Mouse (Mus musculus) gonadal fat pad, adult 2 months (tissue): ENCODE data around the gene Frmd4b. TPM values are rescaled to one million over a fixed set of nuclear protein-coding genes. Genes with fewer than 3 reads are reported as not detected.

ENCODE experiments used
- DNase-seq: peaks from one replicate; pipeline ENCODE4 v3.0.0-alpha.2; 2012; ENCODE audit warnings: low read depth
- polyA plus RNA-seq: library from polyadenylated mRNA; depleted of rRNA; stranded (reverse); fragments of >200 nt; gene quantifications from 2 replicates; pipeline ENCODE4 v1.2.3, GENCODE M21; 2012

The Frmd4b gene
- polyA plus RNA-seq, 1 experiment: 11.3 TPM

GRCm38 (mm10) chr6:97579704-97580103 is 37.6 kb downstream of the Frmd4b start:
- no peak for DNase-seq

DNA sequence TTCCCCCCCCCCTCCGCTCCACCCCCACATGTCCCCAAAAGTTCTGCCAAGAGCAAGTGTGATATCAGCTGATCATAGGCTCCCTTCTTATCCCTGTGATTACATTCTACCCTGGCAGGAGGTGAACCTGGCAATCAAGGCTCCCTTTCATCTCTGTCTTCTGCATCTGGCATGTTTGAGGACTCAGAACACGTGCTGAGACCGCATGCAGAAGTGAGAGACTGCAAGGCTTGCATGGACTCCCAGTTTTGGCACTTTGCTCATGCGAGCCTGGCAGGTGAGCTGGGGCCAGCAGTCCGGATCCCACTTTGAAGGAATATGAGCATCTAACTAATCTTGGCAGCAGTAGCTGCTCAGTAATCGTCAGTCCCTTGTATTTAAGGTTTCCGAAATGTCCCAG is 39.1 kb downstream of the Frmd4b start:
- DNase-seq: no peak

GRCm38 (mm10) chr6:97577349-97577748 is 40.0 kb downstream of the Frmd4b start:
- DNase-seq: no peak

- DNase-seq: no peak
Measured at GRCm38 (mm10) chr6:97576565-97577346, 40.6 kb downstream of the Frmd4b start.

DNA sequence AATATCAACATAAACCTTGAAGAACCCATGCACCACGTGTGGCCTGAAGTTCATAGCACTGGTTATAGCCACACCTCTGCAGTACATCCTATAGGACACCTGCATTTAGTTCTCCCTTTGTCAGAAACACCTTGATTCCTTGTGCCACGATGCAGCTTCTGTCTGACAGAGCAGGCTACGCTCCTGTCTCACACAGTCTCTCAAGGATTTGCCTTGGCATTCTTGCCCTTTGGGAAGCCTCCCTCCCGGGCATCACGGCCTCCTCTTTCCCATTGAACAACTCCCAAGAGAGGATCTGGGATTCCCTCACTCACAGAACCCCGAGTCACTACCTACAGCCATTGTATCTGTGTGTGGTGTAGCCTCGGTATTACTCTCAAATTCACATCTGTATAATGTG is 41.2 kb downstream of the Frmd4b start:
- DNase-seq: no peak

DNA sequence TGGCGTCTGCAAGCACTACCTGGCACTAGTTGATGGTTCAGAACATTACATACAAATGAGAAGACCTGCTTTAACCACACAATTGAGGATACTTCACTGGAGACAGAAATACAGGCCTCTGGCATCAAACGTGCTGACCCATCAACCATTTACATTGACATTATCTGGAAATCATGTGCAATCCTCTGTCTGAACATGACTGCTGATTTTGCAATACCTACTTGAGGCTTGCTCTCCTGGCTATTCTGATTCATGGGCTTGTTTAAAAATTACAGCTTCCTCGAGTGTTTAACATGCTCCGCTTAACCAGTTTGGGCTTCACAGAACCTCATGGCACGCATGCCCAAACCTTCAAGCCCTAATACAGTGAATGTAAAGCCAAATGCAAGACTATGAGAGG is 42.4 kb downstream of the Frmd4b start:
- DNase-seq: peak; percentile 86

- DNase-seq: no peak
Measured at GRCm38 (mm10) chr6:97572226-97572625, 45.1 kb downstream of the Frmd4b start.

- DNase-seq: no peak
Measured at GRCm38 (mm10) chr6:97568538-97568937, 48.8 kb downstream of the Frmd4b start.

DNA sequence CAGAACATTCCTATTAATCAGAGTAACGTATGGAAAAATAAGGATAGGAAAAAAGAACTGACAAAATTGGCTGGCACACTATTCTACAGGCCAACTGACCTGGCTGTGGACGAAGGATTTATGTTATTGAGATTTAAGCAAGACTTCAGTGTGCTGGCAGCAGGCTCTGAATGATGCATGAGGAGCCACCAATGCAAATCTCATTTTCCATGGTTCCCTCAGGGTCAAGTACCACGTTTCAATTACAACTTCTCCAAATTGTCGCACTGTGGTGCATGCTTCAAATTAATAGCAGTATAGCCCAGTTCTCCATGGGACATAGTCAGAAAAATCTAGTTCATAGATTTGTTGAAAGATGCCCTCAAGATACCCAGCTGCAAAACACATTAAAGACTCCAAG is 50.6 kb downstream of the Frmd4b start:
- no peak for DNase-seq

DNA sequence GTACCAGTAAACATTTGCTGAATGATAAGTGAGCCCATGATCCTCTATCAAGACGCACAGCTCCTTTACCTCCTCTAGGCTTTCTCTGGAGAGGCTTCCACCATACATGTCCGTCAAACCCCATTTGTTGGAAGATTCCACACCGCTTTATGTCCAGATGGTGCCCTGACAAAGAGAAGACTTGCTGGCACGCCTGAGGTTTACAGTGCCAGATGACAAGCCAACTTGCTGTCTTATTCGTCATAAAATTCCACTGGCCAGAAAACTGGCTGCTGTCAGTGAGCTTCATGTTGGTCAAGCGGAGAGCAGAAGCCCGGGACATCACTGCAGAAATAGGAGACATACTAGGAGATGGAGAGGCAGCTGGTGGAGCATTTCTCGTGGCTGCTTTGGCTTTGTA is 60.2 kb downstream of the Frmd4b start:
- DNase-seq: no peak

DNA sequence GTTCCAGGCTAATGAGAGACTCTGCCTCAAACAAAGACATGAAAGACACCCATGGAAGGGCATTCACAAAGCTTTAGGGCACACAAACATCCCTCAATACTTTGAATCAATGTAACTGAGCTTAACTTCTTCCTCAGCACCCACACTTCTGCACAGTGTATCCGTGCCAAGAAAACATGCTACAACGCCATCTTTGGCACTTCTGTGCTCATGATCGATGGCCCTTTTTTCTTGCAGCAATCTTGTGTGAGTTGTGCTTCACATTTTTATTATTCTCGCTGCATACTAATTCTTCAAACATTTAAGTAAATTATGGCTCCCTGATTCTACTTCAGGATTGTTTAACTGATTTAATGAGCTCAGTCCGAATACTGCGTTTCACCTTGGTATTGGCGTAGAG is 61.7 kb downstream of the Frmd4b start:
- no peak for DNase-seq

DNA sequence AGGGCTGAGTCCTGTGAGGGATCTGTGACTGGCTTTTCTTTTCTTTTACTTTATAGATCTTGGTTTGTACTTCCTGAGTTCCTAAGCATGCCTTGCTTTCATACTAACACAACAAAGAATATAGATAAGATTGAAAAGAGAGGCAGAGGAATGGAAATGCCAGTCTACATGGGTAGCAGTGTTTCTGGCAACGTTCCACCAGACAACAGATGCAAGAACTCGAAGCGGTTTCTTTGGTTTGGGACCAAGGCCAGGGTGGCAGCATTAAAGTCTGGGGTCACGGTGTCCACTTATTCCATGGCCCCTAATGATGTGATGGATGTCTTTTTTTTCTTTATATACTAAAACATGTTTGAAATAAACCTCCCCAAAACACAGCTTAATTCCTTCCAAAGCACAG is 63.9 kb downstream of the Frmd4b start:
- DNase-seq: no peak

DNA sequence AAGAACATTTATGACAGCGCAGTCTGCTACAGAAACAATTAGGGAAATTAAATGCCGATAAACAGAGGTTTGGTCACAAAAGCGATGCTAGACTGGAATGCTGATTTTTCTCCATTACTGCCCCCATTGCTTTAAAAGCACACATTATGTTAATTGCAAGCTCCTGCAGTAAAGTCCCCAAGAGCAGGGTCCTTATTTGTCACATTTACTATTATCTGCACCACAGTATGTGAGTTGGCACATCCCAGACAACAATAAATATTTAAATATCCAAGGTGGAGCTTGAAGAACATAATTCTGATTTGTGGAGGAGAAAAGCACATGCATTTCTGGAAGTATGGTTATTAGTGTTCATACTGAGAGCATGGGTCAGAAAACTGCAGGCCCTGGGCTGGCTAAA is 64.8 kb downstream of the Frmd4b start:
- DNase-seq: no peak

GRCm38 (mm10) chr6:97551884-97552283 is 65.5 kb downstream of the Frmd4b start:
- peak; percentile 6 for DNase-seq

DNA sequence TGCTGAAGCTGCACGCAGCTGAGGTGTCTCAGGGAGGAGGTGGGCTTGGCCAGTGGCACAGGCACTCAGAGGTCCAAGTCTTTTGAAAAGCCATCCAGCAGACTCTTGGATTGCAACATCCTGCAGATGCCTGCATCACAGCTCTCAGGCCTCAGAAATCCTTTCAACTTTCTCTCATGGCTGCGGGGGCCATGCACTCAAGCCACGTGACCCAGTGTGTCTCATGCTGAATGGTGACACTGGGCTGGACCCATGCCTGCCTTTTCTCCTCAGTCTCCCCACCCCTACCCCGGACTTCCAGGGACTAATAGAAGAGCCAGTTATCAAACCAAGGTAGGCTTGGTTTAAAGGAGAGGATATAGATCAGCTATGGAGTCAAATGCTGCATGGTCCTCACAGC is 66.2 kb downstream of the Frmd4b start:
- DNase-seq: no peak

GRCm38 (mm10) chr6:97540458-97540857 is 76.9 kb downstream of the Frmd4b start:
- no peak for DNase-seq

DNA sequence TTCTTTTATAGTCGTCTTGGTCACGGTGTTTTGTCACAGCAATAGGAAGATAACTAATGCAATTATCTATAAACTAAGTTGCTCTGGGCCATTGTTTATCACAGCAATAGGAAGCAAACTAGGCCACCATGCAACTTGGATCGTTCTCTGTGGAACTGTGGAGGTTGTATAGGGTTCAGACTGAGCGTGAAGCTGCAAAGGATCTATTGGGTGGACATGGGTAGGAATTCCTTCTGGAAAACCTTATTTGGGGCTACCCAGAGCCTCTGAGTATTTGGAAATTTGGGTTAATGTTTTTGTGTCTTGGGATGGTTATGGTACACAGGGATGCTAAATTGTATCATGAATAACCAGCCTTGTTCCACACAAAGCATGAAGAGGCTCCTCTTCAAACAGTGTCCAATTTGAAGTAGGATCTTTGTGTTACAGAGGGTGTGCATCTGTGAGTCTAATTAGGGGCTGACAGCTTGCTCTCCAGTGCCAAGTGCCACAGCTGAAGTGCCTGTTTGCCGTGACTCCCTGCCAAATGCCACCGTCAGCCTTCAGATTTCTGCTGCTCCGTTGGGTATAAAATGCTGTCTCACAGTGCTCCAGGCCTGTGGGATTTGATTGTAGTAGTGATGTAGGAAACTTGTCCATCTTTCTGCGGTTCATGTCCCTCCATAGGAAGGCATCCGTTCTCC is 81.4 kb downstream of the Frmd4b start:
- no peak for DNase-seq

DNA sequence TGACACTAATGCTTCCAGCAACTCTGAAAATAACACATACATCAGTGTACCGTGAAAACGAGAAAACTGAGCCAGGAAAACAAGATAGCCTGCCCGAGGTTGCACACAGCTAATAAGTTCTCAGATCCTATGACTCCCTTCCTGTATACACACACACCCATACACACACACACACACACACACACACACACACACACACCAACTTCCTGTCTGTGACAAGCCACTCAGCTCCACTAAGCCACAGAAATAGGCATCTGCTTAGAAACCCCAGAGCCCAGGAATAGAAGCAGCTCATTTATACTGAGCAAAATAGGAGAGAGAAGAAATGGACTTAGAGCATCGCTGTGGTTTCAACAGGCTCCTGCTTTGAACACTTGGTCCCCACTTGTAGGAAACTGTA is 86.3 kb downstream of the Frmd4b start:
- DNase-seq: no peak

- no peak for DNase-seq
Measured at GRCm38 (mm10) chr6:97528961-97529680, 88.2 kb downstream of the Frmd4b start.

DNA sequence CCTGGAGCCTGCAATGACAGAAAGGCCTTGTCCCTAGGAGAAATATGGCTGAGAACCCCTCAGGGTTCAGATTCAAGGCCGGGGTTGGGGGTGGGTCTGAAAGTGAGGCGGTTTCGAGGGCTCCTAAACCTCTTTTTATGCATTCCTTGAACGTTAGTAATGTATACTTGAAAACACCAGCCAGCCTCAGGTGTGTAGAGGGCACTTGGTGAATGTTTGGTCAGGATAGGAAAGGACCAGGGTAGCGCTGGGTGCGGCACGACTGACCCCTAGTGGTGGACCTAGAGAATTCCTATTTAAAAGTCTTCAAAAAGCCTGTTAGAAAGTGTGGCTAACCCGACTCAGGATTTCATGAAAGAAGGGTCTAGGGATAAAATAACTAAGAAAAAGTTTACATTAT is 91.2 kb downstream of the Frmd4b start:
- DNase-seq: no peak

DNA sequence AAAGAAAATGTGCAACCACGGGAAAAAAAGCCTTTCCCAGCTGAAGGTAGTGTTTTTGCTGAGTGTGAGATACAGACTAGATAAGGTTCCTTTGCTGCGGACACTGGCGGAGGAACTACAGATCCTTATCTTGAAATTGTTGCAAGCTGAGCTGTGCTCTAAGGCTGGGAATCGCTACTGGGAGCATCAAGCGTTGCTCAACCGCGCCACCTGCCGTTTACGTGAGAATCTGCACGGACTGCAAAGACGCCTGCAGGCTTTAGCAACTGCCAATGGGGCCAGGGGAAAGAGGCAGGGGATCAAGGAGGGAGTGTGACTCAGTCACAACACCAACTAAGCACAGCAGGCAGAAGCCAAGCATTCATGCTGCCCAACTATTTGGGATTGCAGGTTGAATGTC is 94.2 kb downstream of the Frmd4b start:
- peak; percentile 24 for DNase-seq

DNA sequence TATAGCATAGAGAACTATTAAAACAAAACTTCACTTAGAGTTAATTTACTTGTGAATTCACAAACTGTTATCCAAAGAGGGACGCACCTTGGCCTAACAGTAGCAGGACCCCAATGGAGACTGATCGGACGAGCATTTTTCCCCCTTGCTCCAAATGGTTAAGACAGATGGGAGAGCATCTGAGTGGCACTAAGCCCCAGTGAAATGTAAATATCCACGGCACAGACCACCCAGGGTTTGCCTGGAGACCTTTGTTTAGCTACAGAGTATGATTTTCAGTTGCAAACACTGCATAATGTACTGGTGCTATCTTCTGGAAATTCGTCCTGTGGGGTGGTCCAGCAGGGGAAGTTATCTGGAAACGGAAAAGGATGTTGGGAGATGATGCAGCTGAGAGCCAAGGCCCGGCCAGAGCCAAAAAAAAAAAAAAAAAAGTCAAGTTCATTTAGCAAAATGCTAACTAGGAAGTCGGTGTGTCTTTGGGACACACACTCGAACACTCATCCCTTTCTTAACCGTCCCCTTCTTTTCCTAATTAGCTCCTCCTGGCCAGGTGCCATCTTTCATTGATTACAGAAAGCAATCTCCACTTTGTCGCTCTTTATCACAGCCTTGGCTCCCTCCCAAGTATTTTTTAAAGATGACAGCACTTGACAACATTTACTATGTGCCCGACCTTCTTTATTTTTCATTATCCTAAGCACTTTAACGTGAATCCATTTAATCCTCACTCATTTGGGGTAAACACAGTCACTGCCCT is 95.9 kb downstream of the Frmd4b start:
- DNase-seq: no peak
